In genomic region chr4:117052626-117053025, GRCm38 (mm10) we compare ENCODE assay signal across 12 mouse cellular contexts. TPM values are rescaled to one million over a fixed set of nuclear protein-coding genes. Genes with fewer than 3 reads are reported as not detected.
A peak's percentile ranks its signal among the peaks of the same experiment; 100 is the strongest.
DNase-seq lines count a peak whose midpoint lies in the region; ATAC-seq and TF ChIP-seq lines count a peak whose summit lies in the region.
"Had no signal": no experiment of that assay in that cellular context is flagged by ENCODE, and none has a peak within 500 bp of the region (broad histone marks: within the 10 kb centered on the region; RNA-seq: fewer than 3 reads in every experiment).

No protein-coding gene starts in this region.

- TF ChIP-seq CTCF in heart, adult 2 months (IDR thresholded peaks at IDR 0.05) = no peak
- TF ChIP-seq CTCF in midbrain, postnatal 0 days (IDR thresholded peaks at IDR 0.05) = no peak
- no peak for TF ChIP-seq CTCF in heart, postnatal 0 days (IDR thresholded peaks at IDR 0.05; ENCODE audit: low read depth)

- no peak overlapping the region for H3K9ac ChIP-seq in heart, adult 2 months (ENCODE audit: low read depth, low read length)
- H3K9ac ChIP-seq in midbrain, postnatal 0 days (replicated peaks; ENCODE audit: low read length, poor library complexity, severe bottlenecking) = no peak overlapping the region
- H3K9ac ChIP-seq in midbrain, embryonic 11.5 days (ENCODE audit: low read length) = no peak overlapping the region
- no peak overlapping the region for H3K9ac ChIP-seq in heart, postnatal 0 days (replicated peaks; ENCODE audit: low read depth, low read length)
- H3K9ac ChIP-seq: heart, embryonic 15.5 days; kidney, embryonic 15.5 days had no signal

- H3K4me1 ChIP-seq in heart, adult 2 months (ENCODE audit: control insufficient read depth, insufficient read depth, low read length) = peaks cover 9% of the 10 kb centered on the region
- no peaks in the 10 kb centered on the region for H3K4me1 ChIP-seq in heart, embryonic 10.5 days
- H3K4me1 ChIP-seq in midbrain, postnatal 0 days (ENCODE audit: insufficient read depth, low read length) = no peaks in the 10 kb centered on the region
- no peaks in the 10 kb centered on the region for H3K4me1 ChIP-seq in midbrain, embryonic 11.5 days (ENCODE audit: control insufficient read depth, insufficient read depth, low read length)
- H3K4me1 ChIP-seq in heart, postnatal 0 days (ENCODE audit: control insufficient read depth, insufficient read depth) = no peaks in the 10 kb centered on the region
- H3K4me1 ChIP-seq: kidney, embryonic 15.5 days had no signal

- H3K4me3 ChIP-seq in heart, adult 2 months = no peak overlapping the region
- H3K4me3 ChIP-seq in heart, embryonic 10.5 days = no peak overlapping the region
- H3K4me3 ChIP-seq in midbrain, postnatal 0 days (ENCODE audit: low read depth, low read length) = no peak overlapping the region
- no peak overlapping the region for H3K4me3 ChIP-seq in midbrain, embryonic 11.5 days (ENCODE audit: low read depth, low read length)
- no peak overlapping the region for H3K4me3 ChIP-seq in heart, postnatal 0 days (ENCODE audit: low read depth, low read length)
- H3K4me3 ChIP-seq: heart, embryonic 15.5 days; kidney, embryonic 15.5 days had no signal

- H3K36me3 ChIP-seq in heart, adult 2 months (ENCODE audit: control insufficient read depth, insufficient read depth, low read length) = peaks cover 7% of the 10 kb centered on the region
- peaks cover 34% of the 10 kb centered on the region for H3K36me3 ChIP-seq in heart, embryonic 10.5 days
- H3K36me3 ChIP-seq in midbrain, postnatal 0 days (ENCODE audit: insufficient read depth, low read length) = no peaks in the 10 kb centered on the region
- peaks cover 2% of the 10 kb centered on the region; the same call in 1 of the 2 replicates for H3K36me3 ChIP-seq in midbrain, embryonic 11.5 days (ENCODE audit: control insufficient read depth, insufficient read depth, low read length)
- 0 out of 2 replicates have a peak, but pooled peaks cover 7% of the 10 kb centered on the region for H3K36me3 ChIP-seq in heart, postnatal 0 days (replicated peaks; ENCODE audit: control insufficient read depth, insufficient read depth, low read length)
- H3K36me3 ChIP-seq: heart, embryonic 15.5 days had no signal

- intact Hi-C loops in heart, adult 2 months (cut with DNase I) = no loop called here

- H3K27ac ChIP-seq in heart, adult 2 months = peak overlapping the region; percentile 52
- no peak overlapping the region for H3K27ac ChIP-seq in heart, embryonic 10.5 days
- H3K27ac ChIP-seq in midbrain, postnatal 0 days (ENCODE audit: low read depth, low read length) = no peak overlapping the region
- no peak overlapping the region for H3K27ac ChIP-seq in midbrain, embryonic 11.5 days (ENCODE audit: low read depth, low read length)
- no peak overlapping the region for H3K27ac ChIP-seq in heart, postnatal 0 days (ENCODE audit: low read depth)
- H3K27ac ChIP-seq: heart, embryonic 15.5 days; kidney, embryonic 15.5 days had no signal

- no peak overlapping the region for H3K4me2 ChIP-seq in midbrain, postnatal 0 days (ENCODE audit: low read depth, low read length, poor library complexity, severe bottlenecking)
- no peak overlapping the region for H3K4me2 ChIP-seq in midbrain, embryonic 11.5 days
- no peak overlapping the region for H3K4me2 ChIP-seq in heart, postnatal 0 days (ENCODE audit: low read depth, low read length)
- H3K4me2 ChIP-seq: heart, embryonic 15.5 days; kidney, embryonic 15.5 days had no signal

- TF ChIP-seq EP300 in heart, adult 2 months (IDR thresholded peaks at IDR 0.05; ENCODE audit: insufficient read depth, low read depth, low read length) = no peak
- no peak for TF ChIP-seq EP300 in heart, postnatal 0 days (IDR thresholded peaks at IDR 0.05; ENCODE audit: low read depth)

- WGBS in heart, adult 2 months = 57% methylated on average over 4 of the region's 4 CpGs
- WGBS in heart, embryonic 10.5 days = 93% methylated on average over 4 of the region's 4 CpGs
- 77% methylated on average over 4 of the region's 4 CpGs for WGBS in midbrain, postnatal 0 days
- WGBS in midbrain, embryonic 11.5 days = 81% methylated on average over 4 of the region's 4 CpGs
- WGBS in heart, postnatal 0 days = 65% methylated on average over 4 of the region's 4 CpGs

- no peak for ATAC-seq in midbrain, postnatal 0 days (ENCODE audit: low FRiP score)
- ATAC-seq in midbrain, embryonic 11.5 days (ENCODE audit: low FRiP score) = no peak
- peak; percentile 20; the same call in 1 of the 2 replicates for ATAC-seq in heart, postnatal 0 days (ENCODE audit: insufficient read depth, low read depth)
- ATAC-seq: midbrain, embryonic 16.5 days had no signal

- no peaks in the 10 kb centered on the region for H3K9me3 ChIP-seq in heart, embryonic 10.5 days
- H3K9me3 ChIP-seq in midbrain, postnatal 0 days (ENCODE audit: low read length) = no peaks in the 10 kb centered on the region
- no peaks in the 10 kb centered on the region for H3K9me3 ChIP-seq in midbrain, embryonic 11.5 days (ENCODE audit: control insufficient read depth, low read length)
- H3K9me3 ChIP-seq in heart, postnatal 0 days (replicated peaks; ENCODE audit: control insufficient read depth, low read length) = no peaks in the 10 kb centered on the region
- H3K9me3 ChIP-seq: heart, embryonic 15.5 days; kidney, embryonic 15.5 days had no signal

- TF ChIP-seq POLR2A in heart, adult 2 months (IDR thresholded peaks at IDR 0.05; ENCODE audit: insufficient read depth, low read depth, low read length) = no peak

- DNase-seq in heart, adult 2 months = peak in 1 of 2 experiments; percentile 20
- DNase-seq in heart, embryonic 10.5 days (ENCODE audit: low spot score) = no peak
- peak; percentile 63 for DNase-seq in midbrain, postnatal 0 days (ENCODE audit: low spot score)
- no peak for DNase-seq in midbrain, embryonic 11.5 days (ENCODE audit: low spot score, missing footprints)
- no peak for DNase-seq in heart, postnatal 0 days (ENCODE audit: low spot score)
- no peak for DNase-seq in urinary bladder, adult 18-20 months (ENCODE audit: low spot score in 2 of 2)
- DNase-seq in spleen, postnatal 14 days (ENCODE audit: low spot score in 2 of 2) = no peak
- DNase-seq: adrenal gland, adult 2 months; layer of hippocampus, postnatal 36 days had no signal

- H3K79me2 ChIP-seq in heart, adult 2 months (replicated peaks; ENCODE audit: control insufficient read depth, insufficient read depth, low read length) = no peaks in the 10 kb centered on the region

- no peaks in the 10 kb centered on the region for H3K27me3 ChIP-seq in heart, adult 2 months (ENCODE audit: control insufficient read depth, insufficient read depth, low read length)
- H3K27me3 ChIP-seq in heart, embryonic 10.5 days (ENCODE audit: insufficient read depth, poor library complexity, severe bottlenecking) = no peaks in the 10 kb centered on the region
- H3K27me3 ChIP-seq in midbrain, postnatal 0 days (ENCODE audit: insufficient read depth, low read length) = no peaks in the 10 kb centered on the region
- H3K27me3 ChIP-seq in midbrain, embryonic 11.5 days (ENCODE audit: control insufficient read depth, insufficient read depth, low read length) = peaks cover 4% of the 10 kb centered on the region
- no peaks in the 10 kb centered on the region for H3K27me3 ChIP-seq in heart, postnatal 0 days (ENCODE audit: control insufficient read depth, insufficient read depth, low read length)
- H3K27me3 ChIP-seq: heart, embryonic 15.5 days; kidney, embryonic 15.5 days had no signal

RNA-seq across cellular contexts. Expression of gene Eif2b3, which starts 33.4 kb away (rescaled TPM):
- total RNA-seq in heart, adult 2 months (2021) = 10 to 100 TPM; 12.0 to 14.6 TPM
- 7.9 and 11.6 TPM in 2 replicates for polyA plus RNA-seq in heart, adult 2 months (2012; rRNA removed)
- 40.6 and 54.8 TPM in 2 replicates for polyA plus RNA-seq in heart, embryonic 10.5 days (2016; fragmentation: Nextera tagmentation; extraction: Ambion mirVana)
- total RNA-seq in midbrain, postnatal 0 days (2014; rRNA removed) = 20.7 and 21.7 TPM in 2 replicates
- polyA plus RNA-seq in midbrain, postnatal 0 days (2015; fragmentation: Nextera tagmentation; extraction: Ambion mirVana) = 57.5 and 58.4 TPM in 2 replicates
- 43.0 and 49.4 TPM in 2 replicates for polyA plus RNA-seq in midbrain, embryonic 11.5 days (2014; fragmentation: Nextera tagmentation; extraction: Ambion mirVana)
- total RNA-seq in heart, postnatal 0 days (2014; rRNA removed; ENCODE audit: low replicate concordance) = 10.7 and 14.0 TPM in 2 replicates
- 25.7 and 27.5 TPM in 2 replicates for polyA plus RNA-seq in heart, postnatal 0 days (2015; fragmentation: Nextera tagmentation; extraction: Ambion mirVana)

RNA-seq across cellular contexts. Expression of gene Ptch2, which starts 43.2 kb away (rescaled TPM):
- total RNA-seq in heart, adult 2 months (2021) = under 1 TPM; 0.70 to 0.86 TPM
- polyA plus RNA-seq in heart, adult 2 months (2012; rRNA removed) = 2.4 and 3.2 TPM in 2 replicates
- polyA plus RNA-seq in heart, embryonic 10.5 days (2016; fragmentation: Nextera tagmentation; extraction: Ambion mirVana) = 2.9 and 3.5 TPM in 2 replicates
- 6.8 and 12.2 TPM in 2 replicates for total RNA-seq in midbrain, postnatal 0 days (2014; rRNA removed)
- polyA plus RNA-seq in midbrain, postnatal 0 days (2015; fragmentation: Nextera tagmentation; extraction: Ambion mirVana) = 3.5 and 3.7 TPM in 2 replicates
- polyA plus RNA-seq in midbrain, embryonic 11.5 days (2014; fragmentation: Nextera tagmentation; extraction: Ambion mirVana) = 3.6 and 5.0 TPM in 2 replicates
- 3.2 and 3.6 TPM in 2 replicates for total RNA-seq in heart, postnatal 0 days (2014; rRNA removed; ENCODE audit: low replicate concordance)
- 1.2 and 1.4 TPM in 2 replicates for polyA plus RNA-seq in heart, postnatal 0 days (2015; fragmentation: Nextera tagmentation; extraction: Ambion mirVana)

RNA-seq across cellular contexts. Expression of gene Hectd3, which starts 57.5 kb away (rescaled TPM):
- 10 to 100 TPM; 14.0 to 20.6 TPM for total RNA-seq in heart, adult 2 months (2021)
- polyA plus RNA-seq in heart, adult 2 months (2012; rRNA removed) = 28.4 and 31.0 TPM in 2 replicates
- 6.6 and 8.3 TPM in 2 replicates for polyA plus RNA-seq in heart, embryonic 10.5 days (2016; fragmentation: Nextera tagmentation; extraction: Ambion mirVana)
- total RNA-seq in midbrain, postnatal 0 days (2014; rRNA removed) = 45.5 and 46.5 TPM in 2 replicates
- polyA plus RNA-seq in midbrain, postnatal 0 days (2015; fragmentation: Nextera tagmentation; extraction: Ambion mirVana) = 20.2 and 22.6 TPM in 2 replicates
- polyA plus RNA-seq in midbrain, embryonic 11.5 days (2014; fragmentation: Nextera tagmentation; extraction: Ambion mirVana) = 7.6 and 9.4 TPM in 2 replicates
- 14.4 and 19.2 TPM in 2 replicates for total RNA-seq in heart, postnatal 0 days (2014; rRNA removed; ENCODE audit: low replicate concordance)
- polyA plus RNA-seq in heart, postnatal 0 days (2015; fragmentation: Nextera tagmentation; extraction: Ambion mirVana) = 5.3 and 5.6 TPM in 2 replicates

RNA-seq across cellular contexts. Expression of gene Urod, which starts 58.4 kb away (rescaled TPM):
- total RNA-seq in heart, adult 2 months (2021) = 10 to 100 TPM; 86.7 to 91.9 TPM
- 77.1 and 117 TPM in 2 replicates for polyA plus RNA-seq in heart, adult 2 months (2012; rRNA removed)
- polyA plus RNA-seq in heart, embryonic 10.5 days (2016; fragmentation: Nextera tagmentation; extraction: Ambion mirVana) = 128 and 133 TPM in 2 replicates
- 25.5 and 50.0 TPM in 2 replicates for total RNA-seq in midbrain, postnatal 0 days (2014; rRNA removed)
- 36.6 and 36.8 TPM in 2 replicates for polyA plus RNA-seq in midbrain, postnatal 0 days (2015; fragmentation: Nextera tagmentation; extraction: Ambion mirVana)
- 85.2 and 95.6 TPM in 2 replicates for polyA plus RNA-seq in midbrain, embryonic 11.5 days (2014; fragmentation: Nextera tagmentation; extraction: Ambion mirVana)
- total RNA-seq in heart, postnatal 0 days (2014; rRNA removed; ENCODE audit: low replicate concordance) = 103 and 124 TPM in 2 replicates
- 107 and 110 TPM in 2 replicates for polyA plus RNA-seq in heart, postnatal 0 days (2015; fragmentation: Nextera tagmentation; extraction: Ambion mirVana)
